Mouse (Mus musculus): ENCODE results near the gene Ssc5d. TPM values are rescaled to one million over a fixed set of nuclear protein-coding genes. Genes with fewer than 3 reads are reported as not detected.

Ssc5d gene
- total and polyA plus RNA-seq, 2 experiments from 2014 or later, result 1.2 to 1.9 TPM

DNA sequence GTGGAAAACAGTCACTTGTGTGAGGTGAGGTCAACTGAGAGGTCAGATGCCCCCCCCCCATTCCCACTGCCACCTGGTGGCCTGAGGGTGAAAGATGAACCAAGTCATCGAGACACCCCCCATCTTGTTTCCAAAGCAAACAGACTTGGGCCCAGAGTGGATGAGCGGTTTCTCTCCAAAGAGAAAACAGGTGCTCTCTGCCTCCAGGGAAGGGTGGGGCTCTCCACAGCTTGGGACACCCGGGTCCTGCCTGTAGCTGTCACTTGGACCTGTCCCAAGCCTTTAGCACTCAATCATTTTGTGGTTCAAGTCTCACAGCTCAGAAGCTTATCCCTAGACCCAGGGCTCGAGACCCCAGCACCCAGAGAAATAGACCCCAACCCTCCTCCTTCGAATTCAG lies 37.9 kb downstream of the Ssc5d start:
- Histone ChIP-seq H3K27me3 (ENCODE audit: insufficient read depth, low read length) (no peaks in the 10 kb centered on the region), H3K9me3 (ENCODE audit: low read length) (no peaks in the 10 kb centered on the region), H3K4me2 (ENCODE audit: low read depth, low read length, poor library complexity, severe bottlenecking) (no peak overlapping the region), H3K9ac (replicated peaks; ENCODE audit: low read length, poor library complexity, severe bottlenecking) (no peak overlapping the region), H3K4me1 (ENCODE audit: insufficient read depth, low read length) (no peaks in the 10 kb centered on the region), H3K4me3 (ENCODE audit: low read depth, low read length) (no peak overlapping the region), H3K36me3 (ENCODE audit: insufficient read depth, low read length) (no peaks in the 10 kb centered on the region), H3K27ac (ENCODE audit: low read depth, low read length) (no peak overlapping the region)
- DNase-seq (ENCODE audit: low spot score) (no peak), ATAC-seq (ENCODE audit: low FRiP score) (no peak)
- WGBS, result 80% methylated on average over 5 of the region's 5 CpGs
- TF ChIP-seq CTCF (IDR thresholded peaks at IDR 0.05), result no peak

DNA sequence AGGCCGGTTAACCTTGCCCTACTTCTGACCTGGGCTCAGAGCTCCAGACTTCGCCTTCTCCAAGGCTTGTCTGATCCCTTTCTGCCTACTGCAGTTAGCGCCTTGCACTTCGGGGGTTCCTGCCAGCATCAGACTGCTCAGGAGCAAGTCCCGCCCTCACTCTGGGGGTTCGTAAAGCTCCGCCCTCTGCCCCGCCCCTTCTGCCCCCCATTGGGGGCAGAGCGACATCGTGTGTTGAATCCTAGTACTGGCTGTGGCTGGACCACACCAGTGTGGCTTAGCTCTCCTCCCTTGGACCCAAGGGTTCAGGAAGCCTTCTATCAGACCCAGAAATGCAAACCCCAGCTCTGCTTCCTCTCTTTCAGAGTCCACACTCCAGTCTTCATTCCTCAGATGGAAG lies 38.7 kb downstream of the Ssc5d start, which contains the start of gene Sbk2:
Gene Sbk2, minus strand, starts transcription at position 135 of the 400 bp plus-strand sequence.
- 7% methylated on average over 10 of the region's 10 CpGs for WGBS
- DNase-seq (ENCODE audit: low spot score), result peak; percentile 71
- H3K4me1 ChIP-seq (ENCODE audit: insufficient read depth, low read length), result no peaks in the 10 kb centered on the region
- peak; percentile 81 for ATAC-seq (ENCODE audit: low FRiP score)
- peak; percentile 79 for TF ChIP-seq CTCF (IDR thresholded peaks at IDR 0.05)
- H3K4me2 ChIP-seq (ENCODE audit: low read depth, low read length, poor library complexity, severe bottlenecking), result peak within 1 kb of the TSS; percentile 26
- H3K27me3 ChIP-seq (ENCODE audit: insufficient read depth, low read length), result no peaks in the 10 kb centered on the region
- no peak within 1 kb of the TSS for H3K27ac ChIP-seq (ENCODE audit: low read depth, low read length)
- no peaks in the 10 kb centered on the region for H3K36me3 ChIP-seq (ENCODE audit: insufficient read depth, low read length)
- no peaks in the 10 kb centered on the region for H3K9me3 ChIP-seq (ENCODE audit: low read length)
- no peak within 1 kb of the TSS; the same call in 1 of the 2 replicates for H3K9ac ChIP-seq (replicated peaks; ENCODE audit: low read length, poor library complexity, severe bottlenecking)
- H3K4me3 ChIP-seq (ENCODE audit: low read depth, low read length), result no peak within 1 kb of the TSS

DNA sequence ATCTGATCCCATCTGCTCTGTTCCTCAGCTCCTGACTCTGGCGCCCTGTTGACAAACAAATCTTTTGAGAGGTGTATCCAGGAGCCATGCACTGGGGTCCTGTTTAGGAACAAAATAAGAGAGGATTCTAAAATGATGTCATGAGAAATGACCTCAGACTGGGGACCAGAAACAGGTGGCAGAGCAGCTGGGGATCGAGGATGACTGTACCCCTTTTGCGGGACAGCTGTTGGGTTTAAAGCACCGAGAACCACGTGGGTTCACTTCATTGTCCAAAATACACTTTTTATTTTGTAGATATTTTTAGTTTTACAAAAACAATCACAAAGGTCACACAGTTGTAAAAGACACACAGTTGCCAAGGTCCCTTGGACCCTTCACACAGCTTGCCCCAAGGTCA lies 39.4 kb downstream of the Ssc5d start:
- ATAC-seq (ENCODE audit: low FRiP score) (no peak), DNase-seq (ENCODE audit: low spot score) (no peak)
- H3K4me2 ChIP-seq (ENCODE audit: low read depth, low read length, poor library complexity, severe bottlenecking), result no peak overlapping the region
- no peak overlapping the region for H3K9ac ChIP-seq (replicated peaks; ENCODE audit: low read length, poor library complexity, severe bottlenecking)
- WGBS, result 79% methylated on average over 5 of the region's 5 CpGs
- H3K4me1 ChIP-seq (ENCODE audit: insufficient read depth, low read length), result no peaks in the 10 kb centered on the region
- H3K27me3 ChIP-seq (ENCODE audit: insufficient read depth, low read length), result no peaks in the 10 kb centered on the region
- no peaks in the 10 kb centered on the region for H3K9me3 ChIP-seq (ENCODE audit: low read length)
- no peak for TF ChIP-seq CTCF (IDR thresholded peaks at IDR 0.05)
- no peaks in the 10 kb centered on the region for H3K36me3 ChIP-seq (ENCODE audit: insufficient read depth, low read length)
- H3K4me3 ChIP-seq (ENCODE audit: low read depth, low read length), result no peak overlapping the region
- no peak overlapping the region for H3K27ac ChIP-seq (ENCODE audit: low read depth, low read length)

DNA sequence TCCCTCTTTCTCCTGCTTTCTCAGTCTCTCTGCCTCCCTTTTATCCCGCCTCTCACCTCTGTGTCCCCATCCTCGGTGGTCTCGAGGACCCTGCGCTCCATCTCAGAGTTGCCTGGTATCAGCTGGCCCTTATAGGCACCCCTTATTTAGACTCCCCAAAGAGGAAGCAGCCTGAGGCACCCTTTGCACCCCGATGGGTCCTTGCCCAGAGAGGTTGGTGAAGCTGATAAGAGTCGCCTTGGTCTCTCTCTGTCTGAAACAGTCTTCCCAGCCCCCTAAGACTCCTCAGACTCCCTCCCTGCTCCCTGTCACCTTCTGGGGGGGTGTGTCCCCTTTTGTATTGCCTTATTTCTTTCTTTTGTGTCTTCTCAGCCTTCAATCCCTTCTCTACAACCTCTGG lies 45.5 kb downstream of the Ssc5d start, which contains the start of gene Sbk3:
Gene Sbk3, minus strand, starts transcription at position 101 of the 400 bp plus-strand sequence.
- no peaks in the 10 kb centered on the region for H3K36me3 ChIP-seq (ENCODE audit: insufficient read depth, low read length)
- 0 out of 2 replicates have a peak within 1 kb of the TSS, but pooled peaks have one; percentile 2 for H3K9ac ChIP-seq (replicated peaks; ENCODE audit: low read length, poor library complexity, severe bottlenecking)
- no peak within 1 kb of the TSS for H3K27ac ChIP-seq (ENCODE audit: low read depth, low read length)
- H3K4me2 ChIP-seq (ENCODE audit: low read depth, low read length, poor library complexity, severe bottlenecking), result no peak within 1 kb of the TSS
- no peaks in the 10 kb centered on the region for H3K27me3 ChIP-seq (ENCODE audit: insufficient read depth, low read length)
- H3K4me3 ChIP-seq (ENCODE audit: low read depth, low read length), result no peak within 1 kb of the TSS
- ATAC-seq (ENCODE audit: low FRiP score) (no peak), DNase-seq (ENCODE audit: low spot score) (no peak)
- H3K4me1 ChIP-seq (ENCODE audit: insufficient read depth, low read length), result no peaks in the 10 kb centered on the region
- 39% methylated on average over 6 of the region's 6 CpGs for WGBS
- no peaks in the 10 kb centered on the region for H3K9me3 ChIP-seq (ENCODE audit: low read length)
- no peak for TF ChIP-seq CTCF (IDR thresholded peaks at IDR 0.05)

DNA sequence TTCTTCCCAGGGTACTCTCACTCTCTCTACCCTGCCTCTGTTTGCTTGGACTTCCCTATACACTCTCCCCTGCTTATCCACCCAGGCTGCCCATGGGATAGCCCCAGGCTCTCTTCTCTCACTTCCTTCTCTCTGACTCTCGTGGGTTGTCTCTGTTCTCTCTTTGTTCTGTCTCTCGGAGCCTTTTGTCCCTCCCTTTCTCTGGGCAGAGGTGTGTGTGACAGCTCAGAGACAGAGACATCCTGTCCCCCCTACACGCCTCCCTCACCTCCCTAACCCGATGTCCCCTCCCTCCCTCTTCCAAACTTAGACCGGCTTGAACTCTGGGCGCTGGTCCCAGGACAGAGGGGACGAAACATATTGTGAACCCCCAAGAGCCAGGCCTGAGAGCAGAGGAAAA lies 46.1 kb downstream of the Ssc5d start:
- 23% methylated on average over 7 of the region's 7 CpGs for WGBS
- no peaks in the 10 kb centered on the region for H3K9me3 ChIP-seq (ENCODE audit: low read length)
- no peak overlapping the region for H3K9ac ChIP-seq (replicated peaks; ENCODE audit: low read length, poor library complexity, severe bottlenecking)
- no peak for TF ChIP-seq CTCF (IDR thresholded peaks at IDR 0.05)
- no peaks in the 10 kb centered on the region for H3K27me3 ChIP-seq (ENCODE audit: insufficient read depth, low read length)
- H3K4me3 ChIP-seq (ENCODE audit: low read depth, low read length), result no peak overlapping the region
- no peak for DNase-seq (ENCODE audit: low spot score)
- H3K27ac ChIP-seq (ENCODE audit: low read depth, low read length), result no peak overlapping the region
- H3K36me3 ChIP-seq (ENCODE audit: insufficient read depth, low read length), result no peaks in the 10 kb centered on the region
- ATAC-seq (ENCODE audit: low FRiP score), result no peak
- H3K4me2 ChIP-seq (ENCODE audit: low read depth, low read length, poor library complexity, severe bottlenecking), result no peak overlapping the region
- no peaks in the 10 kb centered on the region for H3K4me1 ChIP-seq (ENCODE audit: insufficient read depth, low read length)

DNA sequence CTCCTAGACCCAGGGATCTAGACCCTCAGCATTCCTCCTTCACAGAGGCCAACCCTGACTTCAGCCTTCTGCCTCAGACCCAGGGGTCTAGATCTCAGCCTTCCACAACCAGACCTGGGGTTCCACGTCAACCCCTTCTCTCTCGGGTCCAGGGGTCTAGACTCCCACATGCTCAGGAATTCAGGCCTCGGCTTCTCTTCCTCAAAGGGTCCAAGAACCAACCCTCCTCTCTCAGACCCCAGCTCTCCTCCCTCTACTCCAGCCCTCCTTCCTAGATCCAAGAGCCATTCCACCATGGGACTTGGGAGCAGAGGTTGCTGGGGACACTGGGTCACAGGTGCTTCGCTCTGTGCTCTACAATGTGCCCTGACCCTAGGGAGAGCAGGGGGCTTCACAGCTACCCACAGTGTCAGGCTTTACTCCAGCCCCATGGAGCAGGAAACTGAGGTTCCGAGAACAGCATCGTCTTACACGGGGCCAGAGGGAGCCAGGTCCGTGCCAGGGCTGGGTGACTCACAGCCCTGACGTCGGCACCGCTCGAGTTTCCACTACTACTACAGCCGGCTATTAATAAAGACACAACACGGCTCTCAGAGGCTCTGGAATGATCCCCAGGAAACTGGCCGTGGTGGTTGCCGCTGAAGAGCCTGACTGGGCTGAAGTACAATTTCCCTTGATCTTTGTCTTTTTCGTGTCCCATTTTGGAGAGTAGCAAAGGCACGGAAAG lies 46.9 kb downstream of the Ssc5d start:
- Histone ChIP-seq H3K9me3 (ENCODE audit: low read length) (no peaks in the 10 kb centered on the region), H3K4me2 (ENCODE audit: low read depth, low read length, poor library complexity, severe bottlenecking) (no peak overlapping the region), H3K36me3 (ENCODE audit: insufficient read depth, low read length) (no peaks in the 10 kb centered on the region), H3K4me1 (ENCODE audit: insufficient read depth, low read length) (no peaks in the 10 kb centered on the region), H3K27me3 (ENCODE audit: insufficient read depth, low read length) (no peaks in the 10 kb centered on the region), H3K27ac (ENCODE audit: low read depth, low read length) (no peak overlapping the region), H3K9ac (replicated peaks; ENCODE audit: low read length, poor library complexity, severe bottlenecking) (no peak overlapping the region), H3K4me3 (ENCODE audit: low read depth, low read length) (no peak overlapping the region)
- 79% methylated on average over 18 of the region's 18 CpGs for WGBS
- TF ChIP-seq CTCF (IDR thresholded peaks at IDR 0.05), result no peak
- DNase-seq (ENCODE audit: low spot score) (no peak), ATAC-seq (ENCODE audit: low FRiP score) (no peak)
